Mouse (Mus musculus) MEL (cell line): ENCODE measurements around the gene Slc30a1.

Experiments
- CTCF ChIP-seq, 3 experiments: IDR thresholded peaks in 2 of 3; conservative IDR thresholded peaks in 1 of 3; 2 replicates each; pipeline ENCODE4 v1.5.1; 2011 to 2012; ENCODE audit warnings: low read length in 3 of 3, low read depth in 2 of 3, mild to moderate bottlenecking in 2 of 3, improper control_type of control experiment in 1 of 3, inconsistent platforms in 1 of 3, mixed read lengths in 1 of 3, moderate library complexity in 1 of 3; ENCODE audit not compliant: control insufficient read depth in 1 of 3, insufficient read depth in 1 of 3, poor library complexity in 1 of 3, severe bottlenecking in 1 of 3
- POLR2AphosphoS2 ChIP-seq: IDR thresholded peaks from 2 replicates; pipeline ENCODE4 v1.6.1; 2011; ENCODE audit warnings: low read length, improper control_type of control experiment

DNA sequence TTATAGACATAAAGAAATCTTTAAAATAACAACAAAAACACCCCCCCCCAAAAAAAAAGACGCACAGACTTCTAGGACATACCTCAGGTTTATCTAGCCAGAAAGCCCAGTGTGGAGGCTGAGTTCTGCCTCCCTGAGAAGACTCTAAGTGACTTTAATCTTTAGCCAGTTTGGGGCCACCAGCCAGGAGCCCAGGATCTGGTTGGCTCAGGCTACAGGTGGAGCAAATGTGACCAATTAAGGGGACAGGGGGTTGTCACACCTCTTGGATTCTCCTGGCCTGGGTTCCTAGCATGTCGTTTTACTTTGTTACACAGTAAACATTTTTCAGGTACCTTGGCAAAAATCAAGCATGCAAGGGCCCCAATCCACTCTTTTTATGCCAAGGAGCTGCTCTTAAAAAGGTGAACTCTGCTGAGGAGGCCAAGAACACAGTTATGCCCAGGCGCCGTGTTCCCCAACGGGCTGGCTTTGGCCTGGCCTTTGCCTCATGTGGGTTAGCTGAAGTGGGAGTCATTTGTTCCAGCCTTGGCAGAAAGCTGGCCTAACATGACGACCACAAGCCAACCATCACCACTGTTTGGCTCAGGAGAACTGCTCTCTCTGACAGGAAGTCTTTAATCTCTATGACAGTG lies 34.4 kb upstream of the Slc30a1 start:
- TF ChIP-seq CTCF (IDR thresholded peaks at IDR 0.05 in 2 of 3, conservative IDR thresholded peaks at IDR 0.05 in 1 of 3; ENCODE audit: control insufficient read depth in 1 of 3, insufficient read depth in 1 of 3, low read depth in 2 of 3, low read length in 3 of 3, poor library complexity in 1 of 3, severe bottlenecking in 1 of 3) (no peak), POLR2AphosphoS2 (no peak)
